Mouse (Mus musculus): ENCODE measurements around the gene Lrp6.
A peak's percentile ranks its signal among the peaks of the same experiment; 100 is the strongest.

The Lrp6 gene

GRCm38 (mm10) chr6:134567986-134568556 is 1.3 kb upstream of the Lrp6 start:
- no peak for DNase-seq

GRCm38 (mm10) chr6:134566248-134566817 is 432 bp downstream of the Lrp6 start:
- DNase-seq = no peak

- peak; percentile 21 to 38 for DNase-seq
These were observed 1.0 kb downstream of the Lrp6 start for GRCm38 (mm10) chr6:134565606-134566247.

GRCm38 (mm10) chr6:134564539-134564938 is 2.2 kb downstream of the Lrp6 start:
- DNase-seq = no peak

- DNase-seq = no peak
These were observed 7.1 kb downstream of the Lrp6 start for GRCm38 (mm10) chr6:134559635-134560034.

- no peak for DNase-seq
These were observed 8.1 kb downstream of the Lrp6 start for GRCm38 (mm10) chr6:134558546-134559129.

- no peak for DNase-seq
These were observed 9.7 kb downstream of the Lrp6 start for GRCm38 (mm10) chr6:134557043-134557442.

- peak; percentile 33 to 35 for DNase-seq
These were observed 10.4 kb downstream of the Lrp6 start for GRCm38 (mm10) chr6:134556185-134556950.

GRCm38 (mm10) chr6:134555178-134555577 is 11.6 kb downstream of the Lrp6 start:
- DNase-seq = no peak

GRCm38 (mm10) chr6:134554230-134554629 is 12.5 kb downstream of the Lrp6 start:
- no peak for DNase-seq

- no peak for DNase-seq
These were observed 15.8 kb downstream of the Lrp6 start for GRCm38 (mm10) chr6:134551007-134551406.

- no peak for DNase-seq
These were observed 16.4 kb downstream of the Lrp6 start for GRCm38 (mm10) chr6:134550396-134550795.

- DNase-seq = no peak
These were observed 21.9 kb downstream of the Lrp6 start for GRCm38 (mm10) chr6:134544843-134545242.

GRCm38 (mm10) chr6:134544093-134544492 is 22.7 kb downstream of the Lrp6 start:
- DNase-seq = no peak

GRCm38 (mm10) chr6:134543607-134544006 is 23.2 kb downstream of the Lrp6 start:
- no peak for DNase-seq

- no peak for DNase-seq
These were observed 24.4 kb downstream of the Lrp6 start for GRCm38 (mm10) chr6:134542374-134542773.

GRCm38 (mm10) chr6:134540161-134540560 is 26.6 kb downstream of the Lrp6 start:
- DNase-seq = no peak

- DNase-seq = no peak
These were observed 27.3 kb downstream of the Lrp6 start for GRCm38 (mm10) chr6:134539459-134539858.

- DNase-seq = no peak
These were observed 28.0 kb downstream of the Lrp6 start for GRCm38 (mm10) chr6:134538805-134539204.

- no peak for DNase-seq
These were observed 29.2 kb downstream of the Lrp6 start for GRCm38 (mm10) chr6:134537461-134538117.

GRCm38 (mm10) chr6:134535169-134535568 is 31.6 kb downstream of the Lrp6 start:
- DNase-seq = no peak

GRCm38 (mm10) chr6:134533021-134533420 is 33.7 kb downstream of the Lrp6 start:
- DNase-seq = no peak

GRCm38 (mm10) chr6:134531950-134532349 is 34.8 kb downstream of the Lrp6 start:
- no peak for DNase-seq

All from cerebellum, postnatal 14 days (tissue).